Mouse (Mus musculus) adipocyte (in vitro differentiated cells): ENCODE results near the gene Irf6.

Experiments
- DNase-seq: peaks from one replicate; pipeline ENCODE4 v3.0.0-alpha.2; 2016; ENCODE audit warnings: low spot score

Gene Irf6

DNA sequence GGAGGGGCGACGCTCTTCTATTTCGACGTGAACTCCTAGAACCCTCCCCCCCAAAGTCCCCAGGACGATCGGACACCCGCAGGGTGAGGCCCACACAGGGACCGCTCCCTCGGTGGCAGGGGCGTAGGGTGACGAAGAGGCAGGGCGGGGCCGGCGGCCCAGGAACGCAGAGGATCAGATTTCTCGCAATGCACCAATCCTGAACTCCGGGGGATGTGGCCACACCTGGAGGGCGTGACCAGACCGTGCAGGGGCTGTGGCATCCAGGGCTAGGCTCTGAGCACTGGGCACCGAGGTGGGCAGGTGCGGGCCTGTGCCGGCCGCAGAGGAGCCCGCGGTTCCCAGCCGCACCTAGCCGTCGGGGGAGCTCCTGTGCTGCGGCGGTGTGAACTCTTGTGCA, at the start of gene Irf6:
Gene Irf6, plus strand, starts transcription at position 240 of the 400 bp plus-strand sequence.
- DNase-seq: no peak

DNA sequence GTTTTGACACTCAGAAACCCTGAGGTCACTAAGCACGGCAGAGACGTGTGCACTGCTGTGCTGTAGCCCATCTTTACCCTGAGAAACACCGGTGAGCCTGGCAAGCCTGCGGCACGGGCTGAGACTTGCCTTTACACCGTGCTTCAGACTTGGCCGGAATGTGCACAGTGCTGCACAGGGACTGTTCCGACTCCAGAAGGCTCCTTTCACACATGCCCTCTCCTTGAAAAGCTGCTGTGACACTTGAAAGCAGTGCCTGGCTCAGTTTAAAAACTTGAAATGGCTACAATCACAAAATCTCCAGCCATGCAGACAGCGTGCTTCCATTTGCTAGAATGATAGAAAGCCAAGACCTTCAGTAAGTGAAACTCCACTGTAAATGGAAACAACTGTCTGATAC, 40.8 kb upstream of the Irf6 start:
- no peak for DNase-seq

DNA sequence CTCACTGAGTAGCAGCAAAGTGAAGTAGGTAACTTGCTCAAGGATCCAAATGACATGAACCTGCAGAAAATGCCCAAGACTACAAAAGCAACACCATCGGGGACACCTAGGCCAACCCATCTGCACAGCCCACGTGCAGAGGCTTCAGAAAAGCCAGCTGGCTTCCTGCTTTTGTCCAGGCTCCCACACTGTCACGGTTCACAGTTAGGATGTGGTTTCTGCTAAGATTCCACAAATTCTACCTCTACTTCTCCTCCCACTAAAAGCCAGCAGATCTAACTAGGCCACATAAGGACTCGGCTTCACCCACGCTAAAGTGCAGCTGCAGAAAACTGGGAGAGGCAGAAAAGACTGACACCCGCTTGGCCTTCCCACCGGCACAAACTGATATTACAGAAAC, 30.1 kb upstream of the Irf6 start:
- DNase-seq: no peak

DNA sequence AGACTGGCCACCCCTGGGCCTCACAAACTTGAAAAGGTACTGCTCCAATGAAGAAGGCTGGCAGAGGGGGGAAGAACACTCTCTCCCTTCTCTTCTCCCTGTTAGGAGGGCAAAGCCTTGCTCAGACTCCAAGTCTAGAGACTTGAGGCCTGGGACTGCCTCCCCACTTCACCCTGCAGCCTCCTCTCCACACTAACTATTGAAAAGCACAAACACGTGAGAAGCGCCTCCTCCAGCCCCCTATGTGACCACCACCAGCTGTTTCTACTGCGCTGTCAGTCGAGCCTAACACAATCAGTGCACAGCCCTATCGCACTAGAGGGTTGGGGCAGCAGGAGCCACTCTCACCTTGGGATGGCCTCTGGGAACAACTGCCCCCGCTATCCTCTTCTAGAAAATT, 29.6 kb upstream of the Irf6 start:
- no peak for DNase-seq

DNA sequence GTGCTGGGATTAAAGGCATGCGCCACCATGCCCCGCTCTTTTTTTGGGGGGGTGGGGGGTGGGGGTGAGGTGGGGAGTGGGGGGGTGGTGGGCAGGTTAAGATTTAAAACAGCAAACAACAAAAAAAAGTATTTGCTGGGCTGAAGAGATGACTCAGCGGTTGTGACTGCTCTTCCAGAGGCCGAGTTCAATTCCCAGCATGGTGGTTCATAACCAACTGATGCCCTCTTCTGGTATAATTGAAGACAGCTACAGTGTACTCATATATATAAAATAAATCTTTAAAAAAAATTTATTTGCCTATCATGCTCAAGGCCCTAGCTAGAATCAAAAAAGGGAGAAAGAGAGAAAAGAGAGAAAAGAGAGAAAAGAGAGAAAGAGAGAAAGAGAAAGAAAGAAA, 27.1 kb upstream of the Irf6 start:
- peak; percentile 73 for DNase-seq

DNA sequence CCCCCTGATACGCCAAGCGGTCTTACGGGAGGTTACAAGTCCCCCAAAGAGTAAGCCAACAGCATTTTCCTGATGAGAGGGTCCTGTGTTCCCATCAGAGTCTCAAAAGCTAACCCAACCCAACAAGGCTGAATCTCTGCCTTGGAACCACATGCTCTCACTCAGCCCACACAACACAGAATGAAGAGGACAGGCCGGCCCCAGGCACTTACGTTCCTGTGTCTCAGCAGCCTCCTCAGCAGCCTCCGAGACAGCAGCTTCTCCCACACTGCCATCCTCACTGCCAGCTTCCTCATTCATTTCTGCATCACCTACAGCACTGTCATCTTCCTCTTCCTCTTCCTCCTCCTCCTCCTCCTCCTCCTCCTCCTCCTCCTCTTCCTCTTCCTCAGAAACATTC, 24.9 kb upstream of the Irf6 start:
- no peak for DNase-seq

DNA sequence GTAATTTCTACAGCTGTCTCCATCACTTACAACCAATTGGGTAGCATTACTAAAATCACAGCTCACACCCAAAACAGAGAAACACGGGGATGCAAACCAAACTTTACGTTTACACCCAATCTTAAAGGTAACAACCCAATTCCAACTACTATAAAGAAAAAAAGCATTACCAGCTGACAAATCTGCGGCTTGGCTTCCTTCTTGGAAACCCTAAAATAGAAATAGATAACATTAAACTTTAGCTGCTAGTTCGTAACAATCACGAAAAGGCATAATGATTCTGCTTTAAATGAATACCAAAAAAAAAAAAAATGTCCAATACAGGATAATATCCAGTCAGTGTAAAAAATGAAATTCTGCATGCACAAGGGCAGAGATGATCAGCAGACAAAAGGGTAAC, 23.6 kb upstream of the Irf6 start:
- no peak for DNase-seq

DNA sequence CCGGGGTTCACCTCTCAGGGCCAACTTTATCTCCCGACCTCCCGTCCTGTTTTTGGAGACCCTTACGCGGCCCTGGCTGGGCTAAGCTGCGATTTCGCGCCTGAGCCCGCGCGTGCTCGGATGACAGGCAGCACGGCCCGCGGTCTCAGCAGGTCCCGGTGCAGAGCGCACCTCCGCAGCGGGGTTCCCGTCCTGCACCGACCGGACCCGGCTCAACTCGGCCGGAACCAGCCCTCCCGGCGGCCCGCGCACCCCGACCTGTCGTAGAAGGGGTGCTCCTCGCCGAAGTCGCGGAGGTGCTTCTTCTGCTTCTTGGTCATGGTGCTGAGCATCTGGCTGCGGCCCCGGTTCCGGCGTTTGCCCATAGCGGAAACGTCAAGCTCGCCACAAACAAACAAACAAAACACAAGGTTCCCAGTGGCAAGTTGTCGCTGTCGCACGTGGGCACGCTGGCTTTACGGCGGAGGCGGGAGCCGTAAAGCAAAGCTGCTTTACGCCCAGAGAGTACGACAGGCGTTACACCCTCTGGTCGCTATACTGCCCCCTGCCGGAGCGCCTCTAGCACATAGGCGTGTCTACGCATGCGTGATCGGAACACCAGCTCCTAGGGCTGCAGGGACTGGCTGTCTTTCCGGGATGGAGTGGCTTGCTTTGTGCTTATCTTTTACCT, 23.0 kb upstream of the Irf6 start, which contains the start of gene Diexf:
Gene Diexf, minus strand, starts transcription at position 487 of the 670 bp plus-strand sequence.
- DNase-seq: peak; percentile 99

DNA sequence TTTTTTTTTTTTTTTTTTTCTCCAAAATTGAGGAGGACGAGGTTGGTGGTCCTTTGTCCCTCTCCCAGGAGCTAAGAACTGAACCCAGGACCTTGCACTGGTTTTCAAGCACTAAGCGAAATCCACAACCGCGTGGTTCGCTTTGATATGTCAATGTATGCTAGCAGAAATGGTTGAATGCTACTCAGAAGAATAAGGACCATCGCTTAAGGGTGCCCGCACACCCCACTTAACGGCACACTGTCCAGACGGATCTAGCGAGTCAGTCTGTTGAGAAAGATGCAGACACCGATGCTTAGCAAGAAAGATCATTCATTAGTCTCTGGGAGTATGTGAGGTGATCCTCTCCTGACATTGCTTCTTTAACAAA, 22.5 kb upstream of the Irf6 start:
- no peak for DNase-seq

DNA sequence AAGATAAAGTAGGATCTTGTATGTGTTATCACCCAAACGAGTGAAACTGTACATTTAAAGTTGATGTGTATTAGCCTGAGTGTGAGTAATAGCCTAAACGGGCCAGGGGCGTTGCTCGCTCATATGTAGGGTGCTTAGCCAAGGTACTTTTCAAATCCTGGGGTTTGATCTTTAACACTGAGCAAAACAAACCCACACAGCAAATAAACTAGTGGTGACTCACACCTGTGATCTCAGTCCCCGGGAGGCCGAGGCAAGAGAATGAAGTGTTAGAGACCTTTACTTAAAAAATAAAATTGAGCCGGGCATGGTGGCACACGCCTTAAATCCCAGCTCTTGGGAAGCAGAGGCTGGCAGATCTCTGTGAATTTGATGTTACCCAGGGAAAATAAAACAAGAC, 22.1 kb upstream of the Irf6 start:
- DNase-seq: no peak

DNA sequence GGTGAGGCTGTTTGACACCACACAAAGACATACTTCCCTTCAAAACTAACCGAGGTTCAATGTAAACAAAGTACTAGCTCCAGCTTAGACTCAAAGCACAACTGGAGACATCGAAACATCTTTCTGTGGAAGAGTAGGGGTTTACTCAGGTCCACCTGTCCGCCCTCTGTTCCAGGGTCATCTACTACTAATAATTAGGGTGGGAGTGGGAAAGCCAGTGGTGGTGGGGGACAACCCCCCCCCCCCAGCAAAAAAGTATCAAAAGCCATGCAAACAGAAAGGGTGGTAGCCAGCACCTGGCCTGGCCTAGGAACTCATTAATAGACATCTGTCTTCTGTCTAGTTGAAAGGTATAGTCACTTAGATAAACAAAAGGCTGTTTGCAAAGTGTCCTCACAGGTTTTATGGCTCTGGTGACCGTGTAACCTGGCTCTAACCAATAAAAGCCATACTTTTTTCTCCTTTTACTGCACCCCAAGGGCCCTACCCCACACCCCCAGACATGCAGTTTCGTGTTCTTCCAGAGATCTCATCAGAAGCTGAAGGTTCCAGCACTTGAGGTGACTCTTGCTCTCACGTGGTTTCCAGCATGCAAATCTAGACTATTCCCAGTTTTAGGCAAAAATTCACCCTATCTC, 21.5 kb upstream of the Irf6 start:
- DNase-seq: no peak

DNA sequence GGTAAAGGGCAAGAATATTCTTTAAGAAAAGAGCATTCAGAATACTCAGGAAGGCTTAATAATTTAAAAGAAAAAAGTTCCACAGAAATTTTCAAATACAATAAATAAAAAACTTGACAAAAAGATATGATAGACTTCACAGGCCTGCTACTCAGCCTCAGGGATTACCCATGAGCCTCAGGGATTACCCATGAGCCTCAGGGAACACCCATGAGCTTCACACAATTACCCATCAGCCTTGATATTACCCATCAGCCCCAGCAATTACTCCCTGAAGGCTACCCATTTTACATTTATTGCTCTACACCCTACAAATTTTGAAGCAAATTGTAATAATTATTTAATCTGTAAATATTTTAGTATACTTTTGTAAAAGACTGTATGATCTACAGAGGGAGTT, 20.5 kb upstream of the Irf6 start:
- no peak for DNase-seq

DNA sequence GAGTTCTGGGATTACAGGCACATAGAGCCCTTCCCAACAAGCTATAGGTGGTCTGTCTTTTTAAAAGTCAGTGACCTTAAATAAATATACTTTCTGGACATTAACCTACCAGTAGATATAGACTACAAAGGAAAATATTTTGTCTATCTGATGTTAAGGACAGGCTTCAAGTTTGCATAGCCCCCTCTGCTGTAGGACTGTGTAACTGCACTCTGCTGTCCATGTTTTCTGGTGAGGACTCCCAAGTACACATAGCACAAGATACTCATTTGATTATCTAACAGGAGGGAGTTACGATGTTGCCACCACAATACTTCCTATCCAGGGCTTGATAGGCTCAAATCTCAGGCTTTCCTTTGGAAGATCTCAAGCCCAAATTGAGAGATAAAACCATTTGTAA, 19.2 kb upstream of the Irf6 start:
- no peak for DNase-seq

DNA sequence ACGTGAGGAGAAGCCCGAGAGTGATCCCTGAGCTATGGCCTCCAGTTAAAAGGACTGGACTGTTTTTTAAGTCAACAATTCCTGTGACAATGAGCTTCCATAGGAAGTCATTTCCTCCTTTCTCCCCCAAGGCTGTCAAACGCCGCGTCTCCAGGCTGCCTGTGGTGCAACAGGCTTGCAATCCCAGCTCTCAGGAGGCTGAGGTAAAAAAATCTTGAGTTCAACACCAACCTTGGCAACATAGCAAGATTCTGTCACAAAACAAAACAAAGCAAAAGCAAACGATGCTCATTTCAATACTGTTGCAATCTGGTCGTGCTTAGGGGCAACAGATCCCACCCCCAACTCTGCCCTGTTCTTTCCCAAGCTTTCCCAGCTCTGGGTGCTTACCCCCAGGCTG, 14.8 kb upstream of the Irf6 start:
- DNase-seq: peak; percentile 75

DNA sequence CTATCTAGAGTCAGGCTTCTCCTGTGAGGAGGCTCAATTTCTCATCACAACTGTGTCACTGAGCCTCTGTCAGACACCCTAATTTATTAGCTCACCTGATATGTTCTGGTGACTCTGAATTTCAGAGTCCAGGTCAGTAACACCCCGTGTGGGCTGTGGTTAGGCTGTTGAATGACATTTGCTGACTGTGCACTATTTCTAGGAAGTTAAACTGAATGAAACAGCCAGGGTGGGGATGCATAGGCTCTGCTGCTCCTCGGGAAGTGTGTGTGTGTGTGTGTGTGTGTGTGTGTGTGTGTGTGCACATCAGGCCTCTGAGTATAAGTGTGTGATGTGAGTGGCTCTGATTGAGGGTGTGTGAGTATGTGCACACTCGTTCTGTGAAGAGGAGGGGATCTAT, 14.2 kb upstream of the Irf6 start:
- no peak for DNase-seq

DNA sequence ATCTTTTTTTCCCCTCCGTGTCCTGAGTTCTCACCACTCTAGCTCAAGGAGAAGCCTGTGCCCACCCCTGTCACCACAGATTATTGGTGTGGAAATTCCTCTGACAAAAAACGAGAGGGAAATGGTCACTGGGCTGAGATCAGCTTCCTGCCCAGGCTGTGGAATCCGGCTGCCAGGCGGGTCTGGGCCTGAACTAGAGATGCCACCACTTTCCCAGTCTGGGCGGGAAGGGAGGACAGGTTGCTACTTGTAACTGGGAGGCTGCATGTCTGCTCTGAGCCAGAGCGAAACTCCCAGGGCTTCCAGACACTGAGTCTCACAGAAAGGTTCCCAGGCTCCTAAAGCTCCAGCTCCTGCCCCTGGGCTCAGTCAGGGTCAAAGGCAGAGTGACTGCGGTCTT, 11.8 kb upstream of the Irf6 start:
- DNase-seq: no peak

DNA sequence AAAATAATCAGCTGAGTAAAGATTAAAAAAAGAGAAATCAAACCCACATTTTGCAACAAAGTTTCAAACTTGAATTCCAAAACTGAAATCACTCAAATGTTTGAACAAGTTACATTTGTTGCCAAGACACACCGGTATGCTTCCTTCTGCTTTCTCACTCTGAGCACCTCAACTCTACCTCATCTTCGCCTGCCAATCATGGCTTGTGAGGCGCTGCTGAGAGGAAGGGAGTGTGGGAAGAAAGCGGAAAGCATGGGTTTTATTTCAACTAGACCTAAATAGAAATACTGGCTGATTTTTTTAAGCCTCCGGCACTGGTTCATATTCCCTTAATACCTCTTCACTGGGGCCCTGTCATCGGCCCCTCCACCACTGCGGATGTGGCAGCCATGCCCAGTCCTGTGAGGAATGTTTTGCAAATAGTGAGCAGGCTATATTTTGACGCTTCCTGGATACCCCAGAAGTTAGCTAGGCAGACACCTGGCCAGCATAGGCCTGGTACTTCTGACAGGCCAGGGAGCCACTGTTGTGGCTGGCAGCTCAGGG, 10.3 kb upstream of the Irf6 start:
- DNase-seq: no peak

DNA sequence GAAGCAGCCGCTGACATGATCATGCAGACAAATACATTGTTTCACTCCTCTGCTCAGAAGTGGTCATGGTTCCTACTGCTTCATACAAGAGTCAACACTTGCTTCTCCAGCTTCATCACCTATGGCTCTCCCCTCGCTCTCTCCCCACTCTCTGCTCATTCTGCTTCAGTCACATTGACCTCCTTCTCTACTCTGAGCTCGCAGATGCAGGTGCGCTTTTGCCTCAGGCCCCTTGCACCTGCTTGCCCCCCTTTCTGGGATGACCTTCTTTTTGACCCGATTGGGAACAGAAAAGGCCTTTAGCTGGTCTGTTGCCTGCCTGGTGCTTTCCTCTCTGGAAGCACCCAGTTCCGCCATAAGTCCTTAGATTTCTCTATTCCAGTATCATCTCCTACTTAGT, 8.4 kb upstream of the Irf6 start:
- DNase-seq: no peak

DNA sequence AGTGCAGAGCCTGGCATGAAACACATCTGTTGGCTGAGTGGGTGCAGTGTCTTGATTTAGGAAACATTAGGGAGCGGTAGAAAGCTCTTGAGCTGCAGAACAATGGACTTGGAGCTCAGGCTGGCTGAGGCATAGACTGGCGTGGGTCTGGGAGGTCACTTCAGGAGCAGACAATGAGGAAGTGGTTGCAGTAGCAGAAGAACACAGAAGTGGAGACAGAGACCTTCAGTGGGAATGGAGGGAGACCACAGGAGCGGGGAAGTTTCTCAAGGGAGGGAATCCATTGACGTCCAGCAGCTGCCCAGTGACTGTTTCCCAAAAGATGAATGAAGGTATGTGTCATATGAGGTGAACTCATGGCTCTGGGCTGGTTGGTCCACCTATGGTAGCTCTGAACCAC, 7.8 kb upstream of the Irf6 start:
- no peak for DNase-seq

DNA sequence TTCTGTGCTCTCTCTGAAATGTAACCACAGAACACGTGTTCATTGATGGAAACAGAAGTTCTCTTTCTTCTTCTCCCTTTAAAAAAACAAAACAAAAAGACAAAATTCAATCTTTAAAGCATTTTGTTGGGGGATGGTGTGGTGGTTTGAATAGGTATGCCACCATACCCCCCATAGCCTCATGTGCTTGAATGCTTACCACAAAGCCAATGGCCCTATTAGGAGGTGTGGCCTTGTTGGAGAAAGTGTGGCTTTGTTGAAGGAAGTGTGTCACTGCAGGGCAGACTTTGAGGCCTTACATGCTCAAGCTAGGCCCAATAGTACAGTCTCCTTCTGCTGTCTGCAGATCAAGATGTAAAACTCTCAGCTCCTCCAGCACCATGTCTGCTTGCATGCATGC, 6.5 kb upstream of the Irf6 start:
- no peak for DNase-seq

DNA sequence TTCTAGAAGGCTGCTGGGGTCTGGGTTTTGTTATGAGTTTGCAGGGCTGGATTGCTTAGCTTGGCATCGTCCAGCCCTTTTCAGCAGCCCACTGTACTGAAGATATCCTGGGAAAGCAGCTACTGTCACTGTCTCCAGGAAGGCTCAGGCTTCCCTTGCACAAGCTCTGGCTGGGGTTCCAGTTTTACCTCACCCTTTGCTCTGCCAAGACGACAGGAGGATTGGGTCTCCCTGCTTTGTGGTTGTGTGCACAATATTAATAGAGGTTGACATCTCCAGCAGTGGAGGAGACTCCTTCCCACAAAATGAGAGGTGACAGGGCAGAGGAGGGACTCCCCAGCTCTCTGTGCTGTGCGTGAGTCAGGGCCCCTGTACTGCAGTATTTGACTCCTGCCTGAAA, 3.7 kb upstream of the Irf6 start:
- DNase-seq: no peak

DNA sequence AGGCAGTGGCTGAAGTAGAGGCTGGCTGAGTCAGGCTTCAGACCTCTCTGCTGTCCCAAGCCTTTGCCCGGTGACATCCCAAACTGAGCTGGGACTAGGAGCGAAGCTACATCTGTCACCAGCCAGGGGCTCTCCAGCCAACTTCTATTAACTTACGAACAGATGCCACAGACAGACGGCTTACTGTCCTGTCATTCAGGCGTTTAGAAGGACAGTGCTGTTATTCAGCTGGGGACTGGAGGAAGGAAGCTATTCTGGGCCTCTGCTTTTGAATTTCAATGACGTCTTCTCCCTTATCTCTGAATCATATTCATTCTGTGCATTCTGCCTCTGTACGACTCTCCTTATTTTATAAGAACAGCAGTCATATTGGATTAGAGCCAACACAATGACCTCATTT, 1.8 kb upstream of the Irf6 start:
- DNase-seq: no peak

DNA sequence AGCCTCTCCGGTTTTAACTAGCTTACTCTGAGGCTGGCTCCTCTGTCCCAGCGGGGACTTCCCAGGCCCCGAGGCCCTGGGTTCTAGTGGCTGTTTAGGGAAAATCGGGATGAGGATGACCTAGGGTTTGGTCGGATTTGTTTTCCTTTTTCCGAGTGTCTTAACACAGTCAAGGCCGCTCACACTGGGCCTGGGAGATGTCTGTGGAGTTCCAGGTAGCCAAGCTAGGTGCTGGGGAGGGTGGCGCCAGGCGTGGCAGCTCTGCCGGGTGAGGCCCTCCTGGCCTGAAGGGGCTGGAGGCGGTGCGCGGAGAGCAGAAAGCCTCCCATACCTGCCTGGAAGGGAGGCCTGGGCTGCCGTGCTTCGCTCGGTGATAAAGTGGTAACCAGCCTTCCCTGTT, 650 bp downstream of the Irf6 start:
- DNase-seq: no peak
